Mouse (Mus musculus) embryonic fibroblast, embryonic 13.5 days (primary cell): ENCODE results near the gene Rhot1.

Experiments used
- CTCF ChIP-seq: IDR thresholded peaks from 2 replicates; pipeline ENCODE4 v1.5.1; 2011; ENCODE audit warnings: mild to moderate bottlenecking, control low read depth, low read length, moderate library complexity, borderline replicate concordance; ENCODE audit not compliant: insufficient read depth
- POLR2A ChIP-seq: IDR thresholded peaks from 2 replicates; pipeline ENCODE4 v1.6.1; 2011; ENCODE audit warnings: low read depth, mild to moderate bottlenecking, control low read depth, low read length, moderate library complexity

GRCm38 (mm10) chr11:80171884-80172283 is 36.9 kb upstream of the Rhot1 start:
- TF ChIP-seq CTCF (no peak), POLR2A (no peak)
